Mouse (Mus musculus) olfactory bulb, adult 2 months (tissue): Measurements from ENCODE around the gene Tomm20.

Source experiments
- CTCF ChIP-seq: fragments of 200-500 bp; IDR thresholded peaks from 2 replicates; pipeline ENCODE4 v1.5.1; 2012; ENCODE audit warnings: low read depth, mild to moderate bottlenecking, low read length, moderate library complexity; ENCODE audit not compliant: insufficient read depth
- POLR2A ChIP-seq: fragments of 200-500 bp; IDR thresholded peaks from 2 replicates; pipeline ENCODE4 v1.6.1; 2012; ENCODE audit warnings: mild to moderate bottlenecking, low read depth, low read length, moderate library complexity; ENCODE audit not compliant: insufficient read depth

DNA sequence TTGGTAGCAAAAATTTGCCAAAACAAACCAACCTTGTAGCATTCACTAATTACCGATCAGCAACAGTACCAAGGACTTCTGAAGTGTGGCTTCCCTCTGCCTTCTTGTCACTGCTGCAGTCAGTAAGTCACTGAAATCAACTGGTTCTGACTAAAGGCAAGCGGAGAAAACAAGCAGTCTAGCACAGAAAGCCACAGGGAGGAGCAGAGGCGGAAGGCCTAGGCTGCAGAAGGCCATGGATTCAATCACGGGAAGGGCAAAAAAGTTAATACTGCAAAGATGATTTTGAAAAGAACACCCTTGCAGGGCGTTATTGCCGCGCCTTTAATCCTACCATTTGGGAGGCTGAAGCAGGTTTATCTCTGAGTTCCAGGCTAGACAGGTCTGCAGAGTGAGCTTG is 2.1 kb downstream of the Tomm20 start:
- TF ChIP-seq POLR2A (no peak), CTCF (no peak)
